Mouse (Mus musculus): Measurements from ENCODE around the gene Bcor. TPM values are rescaled to one million over a fixed set of nuclear protein-coding genes. Genes with fewer than 3 reads are reported as not detected.
A peak's percentile ranks its signal among the peaks of the same experiment; 100 is the strongest.

Gene Bcor
- polyA plus RNA-seq, 1 experiment from 2014 or later, result 4.5 TPM

- no peaks in the 10 kb centered on the region for H3K9me3 ChIP-seq (replicated peaks; ENCODE audit: control insufficient read depth, low read length)
- peaks cover 3% of the 10 kb centered on the region for H3K4me1 ChIP-seq (ENCODE audit: control insufficient read depth, low read depth, low read length)
- H3K9ac ChIP-seq (ENCODE audit: low read depth, low read length), result peak overlapping the region; percentile 40; the same call in 1 of the 2 replicates
- H3K27me3 ChIP-seq (ENCODE audit: control insufficient read depth, insufficient read depth, low read depth, low read length), result peaks cover 33% of the 10 kb centered on the region
- ATAC-seq (ENCODE audit: low read depth), result peak; percentile 76
- no peaks in the 10 kb centered on the region for H3K36me3 ChIP-seq (ENCODE audit: control insufficient read depth, insufficient read depth)
- H3K27ac ChIP-seq (ENCODE audit: low read length), result peak overlapping the region; percentile 72
- H3K4me3 ChIP-seq (ENCODE audit: low read depth, low read length), result no peak overlapping the region; the same call in 1 of the 2 replicates
- peak overlapping the region; percentile 32; the same call in 1 of the 2 replicates for H3K4me2 ChIP-seq (ENCODE audit: low read depth, low read length)
- WGBS (ENCODE audit: insufficient replicate concordance), result 10% methylated on average over 21 of the region's 21 CpGs
Measured at GRCm38 (mm10) chrX:12122594-12123331, 37.4 kb downstream of the Bcor start.

DNA sequence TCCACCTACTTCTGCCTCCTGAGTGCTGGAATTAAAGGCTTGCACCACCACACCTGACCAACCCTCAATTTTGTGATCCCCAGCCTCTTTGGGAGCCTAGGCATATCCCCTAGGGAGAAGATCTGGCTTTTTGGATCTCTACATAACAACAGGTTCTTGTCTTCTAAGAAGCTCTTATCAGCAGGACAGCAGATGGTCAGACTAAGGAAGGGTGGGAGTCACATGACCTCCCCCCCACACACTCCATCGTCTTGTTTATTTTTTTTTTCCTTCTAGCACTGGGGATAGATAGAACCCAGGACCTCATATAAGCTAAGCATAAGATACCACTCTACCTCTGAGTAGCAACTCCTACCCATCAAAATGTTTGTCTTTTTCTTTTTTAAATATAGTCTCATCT lies 40.7 kb downstream of the Bcor start:
- Histone ChIP-seq H3K27me3 (ENCODE audit: control insufficient read depth, insufficient read depth, low read depth, low read length) (peaks cover 9% of the 10 kb centered on the region), H3K9ac (ENCODE audit: low read depth, low read length) (no peak overlapping the region), H3K27ac (ENCODE audit: low read length) (no peak overlapping the region), H3K4me2 (ENCODE audit: low read depth, low read length) (no peak overlapping the region), H3K4me1 (ENCODE audit: control insufficient read depth, low read depth, low read length) (peaks cover 3% of the 10 kb centered on the region), H3K36me3 (ENCODE audit: control insufficient read depth, insufficient read depth) (no peaks in the 10 kb centered on the region), H3K4me3 (ENCODE audit: low read depth, low read length) (no peak overlapping the region), H3K9me3 (replicated peaks; ENCODE audit: control insufficient read depth, low read length) (no peaks in the 10 kb centered on the region)
- 37% methylated on average over 1 of the region's 1 CpGs for WGBS (ENCODE audit: insufficient replicate concordance)
- no peak for ATAC-seq (ENCODE audit: low read depth)

- Histone ChIP-seq H3K4me2 (ENCODE audit: low read depth, low read length) (no peak overlapping the region), H3K9me3 (replicated peaks; ENCODE audit: control insufficient read depth, low read length) (no peaks in the 10 kb centered on the region), H3K4me1 (ENCODE audit: control insufficient read depth, low read depth, low read length) (peaks cover 3% of the 10 kb centered on the region), H3K36me3 (ENCODE audit: control insufficient read depth, insufficient read depth) (no peaks in the 10 kb centered on the region), H3K27me3 (ENCODE audit: control insufficient read depth, insufficient read depth, low read depth, low read length) (no peaks in the 10 kb centered on the region; the same call in 1 of the 2 replicates), H3K27ac (ENCODE audit: low read length) (no peak overlapping the region), H3K9ac (ENCODE audit: low read depth, low read length) (no peak overlapping the region), H3K4me3 (ENCODE audit: low read depth, low read length) (no peak overlapping the region)
- 35% methylated on average over 7 of the region's 7 CpGs for WGBS (ENCODE audit: insufficient replicate concordance)
- no peak for ATAC-seq (ENCODE audit: low read depth)
Measured at GRCm38 (mm10) chrX:12116128-12116527, 44.0 kb downstream of the Bcor start.

DNA sequence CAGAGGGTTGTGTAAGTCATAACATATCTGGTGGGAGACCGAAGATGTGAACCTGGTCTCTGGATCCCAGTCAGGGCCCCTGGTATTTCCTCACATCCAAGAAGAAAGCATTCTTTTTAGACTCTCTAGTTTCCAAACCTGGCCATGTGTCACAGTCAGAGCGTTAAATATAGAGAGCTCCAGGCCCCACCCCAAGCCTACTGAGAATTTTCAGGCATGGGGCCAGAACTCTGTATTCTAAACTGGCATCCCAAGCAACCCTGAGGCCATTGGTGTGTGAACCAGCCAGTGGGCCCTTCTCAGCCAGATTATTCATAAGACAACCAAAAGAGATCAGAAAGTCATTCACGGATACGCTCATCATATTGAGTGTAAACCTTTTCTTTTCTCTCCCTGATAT lies 48.0 kb downstream of the Bcor start:
- Histone ChIP-seq H3K4me2 (ENCODE audit: low read depth, low read length) (no peak overlapping the region), H3K9ac (ENCODE audit: low read depth, low read length) (no peak overlapping the region), H3K27ac (ENCODE audit: low read length) (no peak overlapping the region), H3K4me1 (ENCODE audit: control insufficient read depth, low read depth, low read length) (no peaks in the 10 kb centered on the region), H3K36me3 (ENCODE audit: control insufficient read depth, insufficient read depth) (no peaks in the 10 kb centered on the region), H3K27me3 (ENCODE audit: control insufficient read depth, insufficient read depth, low read depth, low read length) (no peaks in the 10 kb centered on the region; the same call in 1 of the 2 replicates), H3K4me3 (ENCODE audit: low read depth, low read length) (no peak overlapping the region), H3K9me3 (replicated peaks; ENCODE audit: control insufficient read depth, low read length) (no peaks in the 10 kb centered on the region)
- 75% methylated on average over 4 of the region's 4 CpGs for WGBS (ENCODE audit: insufficient replicate concordance)
- no peak for ATAC-seq (ENCODE audit: low read depth)

GRCm38 (mm10) chrX:12110518-12110917 lies 49.6 kb downstream of the Bcor start:
- Histone ChIP-seq H3K4me2 (ENCODE audit: low read depth, low read length) (no peak overlapping the region), H3K4me1 (ENCODE audit: control insufficient read depth, low read depth, low read length) (no peaks in the 10 kb centered on the region), H3K27ac (ENCODE audit: low read length) (no peak overlapping the region), H3K9ac (ENCODE audit: low read depth, low read length) (no peak overlapping the region), H3K9me3 (replicated peaks; ENCODE audit: control insufficient read depth, low read length) (no peaks in the 10 kb centered on the region), H3K36me3 (ENCODE audit: control insufficient read depth, insufficient read depth) (no peaks in the 10 kb centered on the region), H3K4me3 (ENCODE audit: low read depth, low read length) (no peak overlapping the region), H3K27me3 (ENCODE audit: control insufficient read depth, insufficient read depth, low read depth, low read length) (no peaks in the 10 kb centered on the region)
- no peak for ATAC-seq (ENCODE audit: low read depth)
- WGBS (ENCODE audit: insufficient replicate concordance), result 66% methylated on average over 6 of the region's 6 CpGs

DNA sequence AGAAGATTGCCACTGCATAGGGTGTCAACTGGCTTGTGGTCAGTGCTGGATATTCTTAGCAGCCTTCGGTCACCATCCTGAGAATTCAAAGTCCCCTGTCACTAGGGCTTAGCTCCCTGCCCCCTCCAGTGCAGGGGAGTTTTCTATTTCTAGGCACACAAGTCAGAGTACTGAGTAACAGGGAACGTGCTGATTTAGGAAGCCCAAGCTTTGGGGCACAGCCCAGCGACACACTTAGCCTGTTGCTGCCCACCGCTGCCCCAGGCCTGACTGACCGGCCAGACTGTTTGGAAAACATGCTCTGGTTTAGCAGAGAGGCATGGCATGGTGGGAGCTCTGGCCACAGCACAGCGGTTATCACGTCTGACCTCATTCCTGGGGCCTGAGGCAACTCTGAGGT lies 54.8 kb downstream of the Bcor start:
- H3K4me3 ChIP-seq (ENCODE audit: low read depth, low read length), result no peak overlapping the region
- no peaks in the 10 kb centered on the region for H3K36me3 ChIP-seq (ENCODE audit: control insufficient read depth, insufficient read depth)
- H3K4me2 ChIP-seq (ENCODE audit: low read depth, low read length), result no peak overlapping the region
- no peak overlapping the region for H3K27ac ChIP-seq (ENCODE audit: low read length)
- no peaks in the 10 kb centered on the region for H3K9me3 ChIP-seq (replicated peaks; ENCODE audit: control insufficient read depth, low read length)
- peak; percentile 21; the same call in 1 of the 2 replicates for ATAC-seq (ENCODE audit: low read depth)
- H3K9ac ChIP-seq (ENCODE audit: low read depth, low read length), result no peak overlapping the region
- H3K27me3 ChIP-seq (ENCODE audit: control insufficient read depth, insufficient read depth, low read depth, low read length), result no peaks in the 10 kb centered on the region
- H3K4me1 ChIP-seq (ENCODE audit: control insufficient read depth, low read depth, low read length), result no peaks in the 10 kb centered on the region
- 48% methylated on average over 7 of the region's 7 CpGs for WGBS (ENCODE audit: insufficient replicate concordance)

DNA sequence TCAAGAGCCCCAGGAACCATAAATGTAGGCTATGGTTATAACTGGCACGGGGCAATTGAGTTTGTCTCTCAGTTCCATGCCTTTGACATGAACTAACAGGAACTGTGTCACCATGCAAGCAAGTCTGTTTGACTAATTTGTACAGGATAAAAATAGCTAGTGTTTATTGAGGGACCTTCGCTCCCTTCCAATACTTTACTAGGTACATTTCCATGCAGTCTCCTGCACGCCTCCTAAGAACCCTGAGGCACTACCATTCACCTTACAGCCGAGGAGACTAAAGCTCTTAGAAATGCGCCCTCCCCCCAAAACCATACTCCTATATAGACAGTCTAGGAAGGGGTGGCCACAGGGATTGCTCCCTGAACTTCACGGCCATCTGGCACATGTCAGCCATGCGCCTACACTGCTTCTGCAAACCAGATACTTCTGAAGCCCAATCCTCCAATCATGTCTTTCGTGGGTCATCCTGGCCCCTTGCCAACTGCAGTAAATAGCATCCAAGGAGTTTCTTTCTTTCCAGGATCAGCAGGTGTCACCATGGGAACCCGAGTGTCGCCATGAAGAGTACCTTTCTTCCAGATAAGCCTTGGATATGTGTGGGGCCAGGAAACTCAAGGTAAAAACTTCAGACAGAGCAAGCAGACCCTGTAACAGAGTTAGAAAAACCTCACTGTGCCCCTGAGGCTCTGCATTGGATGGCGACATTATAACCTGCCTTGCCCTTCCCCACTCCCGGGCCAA lies 63.2 kb downstream of the Bcor start:
- no peaks in the 10 kb centered on the region for H3K4me1 ChIP-seq (ENCODE audit: control insufficient read depth, low read depth, low read length)
- ATAC-seq (ENCODE audit: low read depth), result no peak; the same call in 1 of the 2 replicates
- H3K9ac ChIP-seq (ENCODE audit: low read depth, low read length), result no peak overlapping the region
- H3K4me3 ChIP-seq (ENCODE audit: low read depth, low read length), result no peak overlapping the region
- peaks cover 31% of the 10 kb centered on the region for H3K27me3 ChIP-seq (ENCODE audit: control insufficient read depth, insufficient read depth, low read depth, low read length)
- no peaks in the 10 kb centered on the region for H3K36me3 ChIP-seq (ENCODE audit: control insufficient read depth, insufficient read depth)
- H3K4me2 ChIP-seq (ENCODE audit: low read depth, low read length), result no peak overlapping the region
- no peaks in the 10 kb centered on the region for H3K9me3 ChIP-seq (replicated peaks; ENCODE audit: control insufficient read depth, low read length)
- H3K27ac ChIP-seq (ENCODE audit: low read length), result no peak overlapping the region
- WGBS (ENCODE audit: insufficient replicate concordance), result 65% methylated on average over 12 of the region's 12 CpGs

DNA sequence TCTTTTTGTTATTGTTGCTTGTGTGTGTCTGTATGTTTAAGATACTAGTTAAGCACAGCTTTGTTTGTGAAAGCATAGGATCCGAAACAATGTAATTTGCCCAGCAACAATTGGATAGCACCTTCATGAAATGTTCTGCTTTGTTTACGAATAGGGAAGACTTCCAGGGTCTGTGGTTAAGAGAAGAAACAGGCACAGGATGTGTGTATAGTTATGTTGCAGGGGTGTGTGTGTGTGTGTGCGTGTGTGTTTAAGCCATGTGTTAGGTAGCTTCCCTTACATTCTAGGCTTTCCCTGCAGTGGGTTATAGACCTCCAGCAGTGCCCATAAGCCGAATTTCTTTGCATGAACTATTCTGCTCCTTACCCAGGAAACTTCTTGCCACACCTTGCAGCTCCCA lies 66.8 kb downstream of the Bcor start:
- WGBS (ENCODE audit: insufficient replicate concordance), result 58% methylated on average over 4 of the region's 4 CpGs
- H3K27me3 ChIP-seq (ENCODE audit: control insufficient read depth, insufficient read depth, low read depth, low read length), result peaks cover 66% of the 10 kb centered on the region
- no peak overlapping the region for H3K27ac ChIP-seq (ENCODE audit: low read length)
- H3K36me3 ChIP-seq (ENCODE audit: control insufficient read depth, insufficient read depth), result no peaks in the 10 kb centered on the region
- no peak overlapping the region for H3K4me2 ChIP-seq (ENCODE audit: low read depth, low read length)
- no peak for ATAC-seq (ENCODE audit: low read depth)
- no peaks in the 10 kb centered on the region for H3K9me3 ChIP-seq (replicated peaks; ENCODE audit: control insufficient read depth, low read length)
- H3K9ac ChIP-seq (ENCODE audit: low read depth, low read length), result no peak overlapping the region
- H3K4me1 ChIP-seq (ENCODE audit: control insufficient read depth, low read depth, low read length), result peaks cover 19% of the 10 kb centered on the region
- no peak overlapping the region for H3K4me3 ChIP-seq (ENCODE audit: low read depth, low read length)
